Mouse (Mus musculus): Measurements from ENCODE around the gene Lrrk2. TPM values are rescaled to one million over a fixed set of nuclear protein-coding genes. Genes with fewer than 3 reads are reported as not detected.

Gene Lrrk2
- polyA plus RNA-seq, 1 experiment from 2014 or later = 2.2 TPM

- H3K36me3 ChIP-seq (ENCODE audit: control insufficient read depth, insufficient read depth, low read length) = no peaks in the 10 kb centered on the region
- H3K9me3 ChIP-seq (ENCODE audit: control insufficient read depth, low read length) = no peaks in the 10 kb centered on the region
- H3K4me1 ChIP-seq (replicated peaks; ENCODE audit: control insufficient read depth, insufficient read depth, low read length) = no peaks in the 10 kb centered on the region
- ATAC-seq (replicated peaks; ENCODE audit: low FRiP score) = no peak
- no peak overlapping the region for H3K9ac ChIP-seq (ENCODE audit: low read depth, low read length)
- no peak for DNase-seq (ENCODE audit: low spot score)
- H3K27ac ChIP-seq (ENCODE audit: low read depth, low read length) = no peak overlapping the region
- 37% methylated on average over 1 of the region's 1 CpGs for WGBS
- no peak overlapping the region for H3K4me3 ChIP-seq (ENCODE audit: low read depth, low read length)
- H3K4me2 ChIP-seq = no peak overlapping the region
- H3K27me3 ChIP-seq (replicated peaks; ENCODE audit: control insufficient read depth, insufficient read depth, low read length) = no peaks in the 10 kb centered on the region
These were observed 27.9 kb downstream of the Lrrk2 start for GRCm38 (mm10) chr15:91700841-91701240.

- Histone ChIP-seq H3K9ac (ENCODE audit: low read depth, low read length) (no peak overlapping the region), H3K4me2 (no peak overlapping the region), H3K4me1 (replicated peaks; ENCODE audit: control insufficient read depth, insufficient read depth, low read length) (no peaks in the 10 kb centered on the region), H3K36me3 (ENCODE audit: control insufficient read depth, insufficient read depth, low read length) (no peaks in the 10 kb centered on the region), H3K27ac (ENCODE audit: low read depth, low read length) (no peak overlapping the region), H3K4me3 (ENCODE audit: low read depth, low read length) (no peak overlapping the region), H3K27me3 (replicated peaks; ENCODE audit: control insufficient read depth, insufficient read depth, low read length) (no peaks in the 10 kb centered on the region), H3K9me3 (ENCODE audit: control insufficient read depth, low read length) (no peaks in the 10 kb centered on the region)
- 48% methylated on average over 8 of the region's 8 CpGs for WGBS
- ATAC-seq (replicated peaks; ENCODE audit: low FRiP score) (no peak; the same call in 1 of the 2 replicates), DNase-seq (ENCODE audit: low spot score) (no peak)
These were observed 30.2 kb downstream of the Lrrk2 start for GRCm38 (mm10) chr15:91702991-91703715.

GRCm38 (mm10) chr15:91704091-91704490, 31.1 kb downstream of the Lrrk2 start:
- no peaks in the 10 kb centered on the region for H3K36me3 ChIP-seq (ENCODE audit: control insufficient read depth, insufficient read depth, low read length)
- no peaks in the 10 kb centered on the region for H3K27me3 ChIP-seq (replicated peaks; ENCODE audit: control insufficient read depth, insufficient read depth, low read length)
- no peaks in the 10 kb centered on the region for H3K4me1 ChIP-seq (replicated peaks; ENCODE audit: control insufficient read depth, insufficient read depth, low read length)
- no peak overlapping the region for H3K9ac ChIP-seq (ENCODE audit: low read depth, low read length)
- H3K27ac ChIP-seq (ENCODE audit: low read depth, low read length) = no peak overlapping the region
- no peak overlapping the region for H3K4me3 ChIP-seq (ENCODE audit: low read depth, low read length)
- ATAC-seq (replicated peaks; ENCODE audit: low FRiP score) (no peak), DNase-seq (ENCODE audit: low spot score) (no peak)
- no peak overlapping the region for H3K4me2 ChIP-seq
- no peaks in the 10 kb centered on the region for H3K9me3 ChIP-seq (ENCODE audit: control insufficient read depth, low read length)
- WGBS = 84% methylated on average over 7 of the region's 7 CpGs

GRCm38 (mm10) chr15:91709207-91710130, 36.5 kb downstream of the Lrrk2 start:
- no peaks in the 10 kb centered on the region for H3K9me3 ChIP-seq (ENCODE audit: control insufficient read depth, low read length)
- no peaks in the 10 kb centered on the region for H3K36me3 ChIP-seq (ENCODE audit: control insufficient read depth, insufficient read depth, low read length)
- H3K9ac ChIP-seq (ENCODE audit: low read depth, low read length) = no peak overlapping the region
- H3K27ac ChIP-seq (ENCODE audit: low read depth, low read length) = no peak overlapping the region
- WGBS = 40% methylated on average over 29 of the region's 29 CpGs
- H3K4me2 ChIP-seq = peak overlapping the region; percentile 41
- peak overlapping the region; percentile 8; the same call in 1 of the 2 replicates for H3K4me3 ChIP-seq (ENCODE audit: low read depth, low read length)
- no peaks in the 10 kb centered on the region for H3K4me1 ChIP-seq (replicated peaks; ENCODE audit: control insufficient read depth, insufficient read depth, low read length)
- H3K27me3 ChIP-seq (replicated peaks; ENCODE audit: control insufficient read depth, insufficient read depth, low read length) = no peaks in the 10 kb centered on the region
- no peak for DNase-seq (ENCODE audit: low spot score)
- ATAC-seq (replicated peaks; ENCODE audit: low FRiP score) = no peak

GRCm38 (mm10) chr15:91735216-91735922, 62.4 kb downstream of the Lrrk2 start:
- ATAC-seq (replicated peaks; ENCODE audit: low FRiP score) (no peak), DNase-seq (ENCODE audit: low spot score) (no peak)
- H3K9ac ChIP-seq (ENCODE audit: low read depth, low read length) = no peak overlapping the region
- H3K36me3 ChIP-seq (ENCODE audit: control insufficient read depth, insufficient read depth, low read length) = no peaks in the 10 kb centered on the region
- H3K27me3 ChIP-seq (replicated peaks; ENCODE audit: control insufficient read depth, insufficient read depth, low read length) = no peaks in the 10 kb centered on the region
- no peak overlapping the region for H3K4me3 ChIP-seq (ENCODE audit: low read depth, low read length)
- no peaks in the 10 kb centered on the region for H3K9me3 ChIP-seq (ENCODE audit: control insufficient read depth, low read length)
- H3K4me1 ChIP-seq (replicated peaks; ENCODE audit: control insufficient read depth, insufficient read depth, low read length) = no peaks in the 10 kb centered on the region
- no peak overlapping the region for H3K27ac ChIP-seq (ENCODE audit: low read depth, low read length)
- 77% methylated on average over 14 of the region's 14 CpGs for WGBS
- no peak overlapping the region for H3K4me2 ChIP-seq

- DNase-seq (ENCODE audit: low spot score) = peak; percentile 44
- ATAC-seq (replicated peaks; ENCODE audit: low FRiP score) = no peak
- WGBS = 42% methylated on average over 15 of the region's 15 CpGs
These were observed 64.0 kb downstream of the Lrrk2 start for GRCm38 (mm10) chr15:91736791-91737533.

GRCm38 (mm10) chr15:91738808-91739207, 65.8 kb downstream of the Lrrk2 start:
- Histone ChIP-seq H3K27ac (ENCODE audit: low read depth, low read length) (no peak overlapping the region), H3K9ac (ENCODE audit: low read depth, low read length) (no peak overlapping the region), H3K9me3 (ENCODE audit: control insufficient read depth, low read length) (no peaks in the 10 kb centered on the region), H3K27me3 (replicated peaks; ENCODE audit: control insufficient read depth, insufficient read depth, low read length) (no peaks in the 10 kb centered on the region), H3K4me1 (replicated peaks; ENCODE audit: control insufficient read depth, insufficient read depth, low read length) (no peaks in the 10 kb centered on the region), H3K36me3 (ENCODE audit: control insufficient read depth, insufficient read depth, low read length) (no peaks in the 10 kb centered on the region), H3K4me3 (ENCODE audit: low read depth, low read length) (no peak overlapping the region), H3K4me2 (no peak overlapping the region)
- DNase-seq (ENCODE audit: low spot score) (no peak), ATAC-seq (replicated peaks; ENCODE audit: low FRiP score) (no peak)
- 84% methylated on average over 9 of the region's 9 CpGs for whole genome bisulfite sequencing

More at GRCm38 (mm10) chr15:91736791-91737533, 64.0 kb downstream of the Lrrk2 start:
- no peak overlapping the region for H3K4me3 ChIP-seq (ENCODE audit: low read depth, low read length)
- H3K27me3 ChIP-seq (replicated peaks; ENCODE audit: control insufficient read depth, insufficient read depth, low read length) = no peaks in the 10 kb centered on the region
- H3K9me3 ChIP-seq (ENCODE audit: control insufficient read depth, low read length) = no peaks in the 10 kb centered on the region
- H3K4me2 ChIP-seq = no peak overlapping the region
- H3K36me3 ChIP-seq (ENCODE audit: control insufficient read depth, insufficient read depth, low read length) = no peaks in the 10 kb centered on the region
- H3K27ac ChIP-seq (ENCODE audit: low read depth, low read length) = no peak overlapping the region
- no peaks in the 10 kb centered on the region for H3K4me1 ChIP-seq (replicated peaks; ENCODE audit: control insufficient read depth, insufficient read depth, low read length)
- no peak overlapping the region for H3K9ac ChIP-seq (ENCODE audit: low read depth, low read length)

- Histone ChIP-seq H3K4me1 (replicated peaks; ENCODE audit: control insufficient read depth, insufficient read depth, low read length) (no peaks in the 10 kb centered on the region), H3K27ac (ENCODE audit: low read depth, low read length) (no peak overlapping the region), H3K4me2 (no peak overlapping the region), H3K4me3 (ENCODE audit: low read depth, low read length) (no peak overlapping the region), H3K27me3 (replicated peaks; ENCODE audit: control insufficient read depth, insufficient read depth, low read length) (no peaks in the 10 kb centered on the region), H3K9me3 (ENCODE audit: control insufficient read depth, low read length) (no peaks in the 10 kb centered on the region), H3K36me3 (ENCODE audit: control insufficient read depth, insufficient read depth, low read length) (no peaks in the 10 kb centered on the region), H3K9ac (ENCODE audit: low read depth, low read length) (no peak overlapping the region)
- 86% methylated on average over 4 of the region's 4 CpGs for WGBS
- ATAC-seq (replicated peaks; ENCODE audit: low FRiP score) = no peak
- DNase-seq (ENCODE audit: low spot score) = no peak
These were observed 72.5 kb downstream of the Lrrk2 start for GRCm38 (mm10) chr15:91745501-91745900.

Measured in liver, embryonic 11.5 days (tissue).